Mouse (Mus musculus): ENCODE results near the gene Peak1.

GRCm38 (mm10) chr9:56324576-56325355, 93.1 kb downstream of the Peak1 start:
- TF ChIP-seq CTCF (IDR thresholded peaks at IDR 0.05) (no peak), POLR2A (IDR thresholded peaks at IDR 0.05; ENCODE audit: insufficient read depth, low read depth, low read length) (no peak), EP300 (IDR thresholded peaks at IDR 0.05; ENCODE audit: insufficient read depth, low read depth, low read length) (0 out of 2 replicates have a peak, but pooled peaks have one; percentile 31)
